Mouse (Mus musculus) lung, postnatal 14 days (tissue): ENCODE results near the gene Lcp2.
A peak's percentile ranks its signal among the peaks of the same experiment; 100 is the strongest.
"Not testable (repeated sequence)": the region's sequence is repeated elsewhere in the genome, so short reads cannot be mapped to it uniquely, and the experiment has no call there.

Experiments
- DNase-seq: peaks from one replicate; pipeline ENCODE4 v3.0.0; 2021

Lcp2 gene

DNA sequence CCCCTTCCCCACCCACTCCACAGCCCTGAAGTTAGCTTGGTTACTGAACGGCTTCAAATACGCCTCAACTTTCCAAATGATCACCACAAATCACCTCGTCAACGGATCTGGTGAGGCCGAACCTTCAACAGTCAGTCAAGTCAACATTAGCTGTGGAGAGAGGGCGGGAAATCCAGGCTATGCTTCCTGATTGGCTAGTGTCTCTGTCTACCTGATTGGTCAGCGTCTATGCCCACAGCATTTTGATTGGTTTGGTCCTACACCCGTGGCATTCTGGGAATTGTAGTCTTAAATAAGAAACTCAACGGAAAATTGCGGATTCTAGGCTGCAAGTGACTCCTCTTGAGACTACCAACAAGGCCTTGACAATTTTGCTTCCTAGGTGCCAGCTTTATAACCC, 51.7 kb downstream of the Lcp2 start, which contains the start of gene 4930469K13Rik:
4930469K13Rik (minus strand) TSS at position 133 of the 400 bp plus-strand sequence.
- no peak for DNase-seq

GRCm38 (mm10) chr11:34101827-34102226, 55.1 kb downstream of the Lcp2 start:
- no peak for DNase-seq

GRCm38 (mm10) chr11:34104919-34105318, 58.2 kb downstream of the Lcp2 start:
- DNase-seq: no peak

- no peak for DNase-seq
These were observed 62.5 kb downstream of the Lcp2 start for GRCm38 (mm10) chr11:34109260-34109659.

DNA sequence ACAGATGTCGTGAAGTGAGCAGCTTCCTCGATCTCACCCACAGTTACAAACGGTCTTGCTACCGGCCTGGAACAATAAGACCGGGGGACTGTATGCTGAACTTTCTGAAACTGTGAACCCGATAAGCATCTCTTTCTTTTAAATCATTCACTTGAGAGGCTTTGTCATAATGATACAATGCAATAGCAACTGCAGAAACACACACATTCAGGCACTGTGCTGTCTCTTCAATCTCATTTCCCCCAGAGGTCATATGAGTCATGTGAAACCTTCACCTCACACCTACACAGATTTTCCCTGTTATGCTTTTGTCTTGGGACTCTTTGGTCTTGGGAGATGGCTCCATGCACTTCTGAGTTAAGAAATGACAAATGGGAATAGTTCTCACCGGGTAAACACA, 65.2 kb downstream of the Lcp2 start:
- no peak for DNase-seq

DNA sequence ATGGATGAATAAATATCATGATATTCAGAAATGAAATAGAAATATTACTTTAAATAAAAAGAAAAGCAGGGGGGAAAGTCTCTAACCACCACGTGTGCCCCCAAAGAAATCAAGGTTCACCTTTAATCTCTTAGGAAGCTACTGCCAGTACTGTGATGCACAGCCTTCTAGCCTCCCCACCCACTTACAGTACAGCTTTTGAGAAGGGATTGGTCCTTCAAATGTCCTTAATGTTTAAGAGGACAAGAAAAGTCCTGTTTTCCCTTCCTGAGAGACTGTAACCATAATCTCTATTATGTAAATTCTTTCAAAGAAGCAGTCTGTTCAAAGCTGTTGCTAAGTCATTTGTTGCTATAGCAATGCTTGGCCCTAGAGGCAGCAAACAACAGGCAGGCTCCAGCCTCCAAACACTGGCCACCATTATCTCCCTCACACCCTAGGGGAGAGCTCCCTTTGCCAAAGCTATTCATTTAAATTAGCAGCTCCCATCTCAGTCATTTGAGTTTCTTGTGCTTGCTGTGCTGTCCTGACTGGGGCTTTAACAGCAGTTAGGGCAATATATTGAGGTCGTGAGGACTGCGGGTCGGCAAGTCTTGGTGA, 66.2 kb downstream of the Lcp2 start:
- no peak for DNase-seq

DNA sequence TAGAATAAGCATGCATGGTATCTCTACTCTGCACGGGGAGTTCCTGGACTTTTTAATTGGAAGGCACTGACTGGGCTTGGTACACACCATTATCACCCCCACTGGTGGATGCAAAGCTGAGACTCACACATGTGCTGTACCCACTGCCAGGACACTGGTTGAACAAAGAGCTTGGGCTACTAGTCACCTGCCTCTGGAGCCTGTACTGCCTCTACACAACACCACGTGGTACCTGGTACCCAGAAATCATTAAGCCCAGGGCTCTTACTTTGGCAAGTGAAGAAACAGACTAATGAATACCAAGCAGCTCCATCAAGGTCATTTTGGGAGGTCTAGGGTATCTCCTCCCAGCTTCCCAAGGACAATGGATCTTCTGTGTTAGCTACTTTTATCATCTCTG, 67.0 kb downstream of the Lcp2 start:
- DNase-seq: no peak

DNA sequence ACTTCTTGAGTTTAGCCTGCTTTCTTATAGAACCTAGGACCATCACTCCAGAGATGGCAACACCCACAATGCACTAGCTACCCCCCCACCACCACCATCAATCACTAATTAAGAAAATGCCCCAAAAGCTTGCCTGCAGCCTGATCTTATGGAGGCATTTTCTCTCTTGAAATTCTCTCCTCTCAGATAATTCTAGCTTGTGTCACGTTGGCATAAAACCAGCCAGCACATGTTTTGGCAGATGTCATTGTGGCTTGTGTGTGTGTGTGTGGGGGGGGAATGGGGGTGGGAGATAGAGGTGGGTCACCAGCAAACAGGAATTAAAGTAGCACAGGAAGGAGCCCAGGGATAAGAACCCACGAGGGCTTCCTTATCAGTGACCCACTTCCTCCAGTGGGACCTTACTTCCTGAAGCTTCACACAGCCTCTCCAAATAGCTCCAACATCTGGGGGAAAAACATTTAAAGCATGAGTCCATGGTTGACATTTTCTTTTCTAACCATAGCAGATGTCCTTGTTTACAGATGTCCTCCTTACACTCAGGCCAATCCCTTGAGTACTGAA, 69.9 kb downstream of the Lcp2 start:
- no peak for DNase-seq

DNA sequence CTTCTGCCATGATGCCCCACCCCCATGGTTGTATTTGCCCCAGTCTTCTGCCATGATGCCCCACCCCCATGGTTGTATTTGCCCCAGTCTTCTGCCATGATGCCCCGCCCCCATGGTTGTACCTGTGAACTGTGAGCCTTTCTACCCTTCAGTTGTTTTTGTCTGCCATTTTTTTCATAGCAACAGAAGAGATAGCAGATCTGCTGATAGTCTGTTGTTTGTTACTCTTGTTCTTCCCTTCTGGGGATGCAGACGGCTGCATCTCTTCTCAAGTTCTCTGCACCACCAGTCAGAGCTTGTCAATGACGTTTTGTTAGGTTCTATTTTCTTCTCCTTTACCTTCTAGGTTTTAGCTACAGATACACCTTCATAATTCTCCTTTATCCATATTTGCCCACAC, 70.9 kb downstream of the Lcp2 start:
- no peak for DNase-seq

DNA sequence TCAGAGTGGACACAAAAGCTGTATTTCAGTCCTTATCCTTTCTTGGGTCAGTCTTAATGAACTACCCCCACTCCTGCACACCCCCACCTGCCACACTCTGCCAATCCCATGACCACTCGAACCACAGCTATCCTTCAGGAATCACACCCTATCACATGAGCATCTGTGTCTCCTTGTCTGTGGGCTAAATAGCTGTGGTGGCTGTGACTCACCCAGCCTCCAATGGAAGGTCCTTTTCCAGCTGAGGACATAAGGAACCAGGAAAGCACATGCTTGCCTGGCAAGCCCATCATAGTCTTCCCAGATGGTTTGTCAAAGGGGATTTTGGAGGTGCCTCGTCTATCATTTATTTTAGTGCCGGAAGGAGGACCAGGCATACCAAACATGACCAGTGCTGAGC, 71.6 kb downstream of the Lcp2 start:
- DNase-seq: no peak

GRCm38 (mm10) chr11:34123147-34123546, 76.4 kb downstream of the Lcp2 start:
- DNase-seq: peak; percentile 21

DNA sequence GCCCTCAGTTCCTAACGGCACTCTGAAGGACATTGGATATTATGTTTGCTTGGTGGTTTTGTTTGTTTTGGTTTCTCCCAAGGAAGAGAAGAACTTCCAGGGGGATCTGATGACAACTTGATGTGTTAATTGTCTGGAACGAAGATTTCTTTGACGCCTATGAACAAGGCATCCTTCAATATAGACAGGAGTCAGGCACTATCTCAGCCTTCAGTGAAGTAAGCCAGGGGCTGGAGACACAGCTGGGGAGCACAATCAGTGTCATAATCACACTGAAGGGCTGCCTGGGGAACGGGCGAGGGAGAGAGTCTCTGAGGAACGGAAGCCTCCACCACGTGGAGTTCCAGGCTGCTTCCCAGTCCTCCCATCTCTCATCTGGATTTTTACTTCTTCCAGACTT, 78.1 kb downstream of the Lcp2 start:
- no peak for DNase-seq

DNA sequence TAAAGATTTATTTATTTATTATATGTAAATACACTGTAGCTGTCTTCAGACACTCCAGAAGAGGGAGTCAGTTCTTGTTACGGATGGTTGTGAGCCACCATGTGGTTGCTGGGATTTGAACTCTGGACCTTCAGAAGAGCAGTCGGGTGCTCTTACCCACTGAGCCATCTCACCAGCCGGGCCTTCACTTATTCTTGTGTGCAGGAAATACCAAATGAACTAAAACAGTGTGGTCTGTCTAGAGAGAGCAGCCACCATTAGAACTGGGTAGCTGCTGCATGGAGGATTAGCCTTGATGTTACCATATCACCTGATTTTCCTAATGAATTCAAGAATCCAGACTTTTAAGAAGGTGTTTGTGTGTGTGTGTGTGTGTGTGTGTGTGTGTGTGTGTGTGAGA, 79.0 kb downstream of the Lcp2 start:
- not testable (repeated sequence) for DNase-seq

DNA sequence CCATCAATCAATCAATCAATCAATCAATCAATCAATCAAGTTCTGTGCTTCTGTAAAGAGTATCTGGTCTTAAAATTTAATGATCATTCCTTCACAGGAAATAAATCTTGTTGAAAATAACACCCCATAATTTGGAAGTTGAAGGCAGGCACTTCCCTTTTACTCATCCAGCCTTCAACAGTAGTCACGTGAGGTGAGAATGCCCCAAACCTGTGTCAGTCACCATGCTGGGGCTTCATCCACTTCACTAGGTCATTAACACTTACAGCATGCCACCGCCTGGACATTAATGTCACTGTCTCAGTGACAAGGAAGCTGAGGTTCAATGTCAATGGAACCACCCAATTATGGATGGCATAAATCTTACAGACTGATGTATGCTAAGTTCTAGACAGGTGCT, 81.7 kb downstream of the Lcp2 start:
- DNase-seq: no peak

GRCm38 (mm10) chr11:34139296-34139695, 92.6 kb downstream of the Lcp2 start:
- DNase-seq: no peak
